Mouse (Mus musculus): ENCODE data around the gene Eif4g3. TPM values are rescaled to one million over a fixed set of nuclear protein-coding genes. Genes with fewer than 3 reads are reported as not detected.

Gene Eif4g3
- total RNA-seq, 2 experiments from 2014 or later, result 103 to 115 TPM

DNA sequence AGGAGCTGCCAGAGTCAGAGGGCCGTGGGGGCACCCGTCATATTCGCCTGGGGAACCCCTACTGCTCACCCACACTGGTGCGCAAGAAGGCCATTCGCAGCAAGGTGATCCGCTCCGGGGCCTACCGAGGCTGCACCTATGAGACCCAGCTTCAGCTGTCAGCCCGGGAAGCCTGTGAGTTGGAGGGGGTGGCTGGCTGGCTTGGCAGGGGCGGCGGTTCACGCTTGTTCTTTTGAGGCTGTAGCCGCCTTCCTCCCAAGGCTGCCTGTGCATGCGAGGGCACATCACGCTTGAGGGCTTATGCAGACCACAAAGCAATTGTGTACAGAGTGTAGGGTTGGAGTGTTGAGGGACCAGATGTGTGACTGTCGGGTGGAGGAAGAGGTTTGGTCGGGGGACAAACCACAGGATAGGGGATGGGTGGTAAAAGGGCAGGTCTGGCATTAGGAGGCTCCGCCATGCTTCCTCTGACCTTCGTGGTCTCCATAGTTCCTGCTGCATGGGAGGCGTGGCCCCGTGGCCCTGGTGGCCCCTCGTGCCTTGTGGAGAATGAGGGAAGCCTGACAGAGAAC is 264.4 kb downstream of the Eif4g3 start:
- no peak for DNase-seq
- intact Hi-C loops (cut with DNase I), result no loop called here

Small RNAs within 50 kb of the gene (microRNA-seq; reads per million reads assigned to microRNA genes)
- 0 reads per million in 2 experiments for gene Mir6399

Other genes starting within 250 kb of the Eif4g3 start
- 10 to 100 TPM; 14.1 to 15.9 TPM for gene Alpl, start 196.6 kb upstream of the Eif4g3 start, total RNA-seq (2021)
- gene Ece1, start 130.8 kb upstream of the Eif4g3 start, total RNA-seq (2021), result 10 to 100 TPM; 57.9 to 67.9 TPM
- 10 to 100 TPM; 46.7 to 52.0 TPM for gene Hp1bp3, start 223.3 kb downstream of the Eif4g3 start, total RNA-seq (2021)

All from gastrocnemius, postnatal 36 days (tissue).